In the genomic region with DNA sequence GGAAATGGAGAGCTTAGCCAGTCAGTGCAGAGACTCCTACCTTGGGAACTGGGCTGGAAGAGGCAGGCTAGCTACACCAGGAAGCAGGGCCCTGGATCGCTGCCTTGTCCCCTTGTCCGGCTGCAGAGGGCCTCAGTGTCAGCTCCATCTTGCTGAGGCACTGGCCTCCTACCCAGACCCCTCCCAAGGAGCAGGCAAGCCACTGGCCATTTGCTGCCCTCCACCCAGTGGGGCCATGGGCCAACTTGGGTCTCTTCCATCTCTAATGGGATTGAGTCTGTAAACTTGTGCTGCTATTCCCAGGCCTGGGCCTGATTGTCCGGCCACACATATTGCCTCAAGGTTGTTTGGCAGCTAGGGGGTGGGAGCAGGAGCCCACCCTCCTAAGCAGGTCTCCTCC, we compare ENCODE assay signal across 24 mouse cellular contexts. TPM values are rescaled to one million over a fixed set of nuclear protein-coding genes. Genes with fewer than 3 reads are reported as not detected.
DNase-seq lines count a peak whose midpoint lies in the region; ATAC-seq and TF ChIP-seq lines count a peak whose summit lies in the region.
"Had no signal": no experiment of that assay in that cellular context is flagged by ENCODE, and none has a peak within 500 bp of the region (broad histone marks: within the 10 kb centered on the region; RNA-seq: fewer than 3 reads in every experiment).

No protein-coding gene starts in this region.

- intact Hi-C loops in gastrocnemius, adult 2 months (cut with DNase I), result no loop called here
- intact Hi-C loops in gastrocnemius, postnatal 36 days (cut with DNase I), result no loop called here

- H3K4me3 ChIP-seq in gastrocnemius, adult 2 months, result no peak overlapping the region
- H3K4me3 ChIP-seq in lung, embryonic 14.5 days (ENCODE audit: low read depth, low read length), result no peak overlapping the region
- no peak overlapping the region for H3K4me3 ChIP-seq in stomach, embryonic 16.5 days (replicated peaks; ENCODE audit: low read length)
- H3K4me3 ChIP-seq in stomach, postnatal 0 days (ENCODE audit: low read depth, low read length), result no peak overlapping the region
- H3K4me3 ChIP-seq: embryonic facial prominence, embryonic 15.5 days; forebrain, embryonic 15.5 days; limb, embryonic 15.5 days; myocyte; neural tube, embryonic 13.5 days had no signal

- no peak overlapping the region for H3K27ac ChIP-seq in gastrocnemius, adult 2 months
- H3K27ac ChIP-seq in lung, embryonic 14.5 days (ENCODE audit: low read depth), result no peak overlapping the region
- H3K27ac ChIP-seq in stomach, embryonic 16.5 days (ENCODE audit: low read length), result peak overlapping the region; percentile 42; the same call in 1 of the 2 replicates
- H3K27ac ChIP-seq in stomach, postnatal 0 days (replicated peaks), result no peak overlapping the region
- H3K27ac ChIP-seq: embryonic facial prominence, embryonic 15.5 days; forebrain, embryonic 15.5 days; limb, embryonic 15.5 days; liver, embryonic 14.5 days; neural tube, embryonic 13.5 days had no signal

- no peaks in the 10 kb centered on the region; the same call in 1 of the 2 replicates for H3K27me3 ChIP-seq in lung, embryonic 14.5 days (ENCODE audit: insufficient read depth, low read length)
- H3K27me3 ChIP-seq in stomach, embryonic 16.5 days (ENCODE audit: control insufficient read depth, insufficient read depth, low read length), result peaks cover 25% of the 10 kb centered on the region
- H3K27me3 ChIP-seq in stomach, postnatal 0 days (ENCODE audit: control insufficient read depth, insufficient read depth, low read length), result no peaks in the 10 kb centered on the region
- H3K27me3 ChIP-seq: forebrain, embryonic 15.5 days had no signal

- no peak overlapping the region for H3K9ac ChIP-seq in lung, embryonic 14.5 days
- no peak overlapping the region for H3K9ac ChIP-seq in stomach, embryonic 16.5 days (ENCODE audit: low read length)
- no peak overlapping the region for H3K9ac ChIP-seq in stomach, postnatal 0 days (ENCODE audit: low read length)
- H3K9ac ChIP-seq: embryonic facial prominence, embryonic 15.5 days; forebrain, embryonic 15.5 days; limb, embryonic 15.5 days; liver, embryonic 14.5 days; neural tube, embryonic 13.5 days had no signal

- H3K9me3 ChIP-seq in lung, embryonic 14.5 days (ENCODE audit: low read depth, low read length), result no peaks in the 10 kb centered on the region
- no peaks in the 10 kb centered on the region for H3K9me3 ChIP-seq in stomach, embryonic 16.5 days (replicated peaks; ENCODE audit: control insufficient read depth, low read length)
- H3K9me3 ChIP-seq in stomach, postnatal 0 days (ENCODE audit: control insufficient read depth, low read length), result no peaks in the 10 kb centered on the region
- H3K9me3 ChIP-seq: embryonic facial prominence, embryonic 15.5 days; forebrain, embryonic 15.5 days; limb, embryonic 15.5 days; neural tube, embryonic 13.5 days had no signal

- no peak overlapping the region for H3K4me2 ChIP-seq in lung, embryonic 14.5 days
- H3K4me2 ChIP-seq in stomach, embryonic 16.5 days (ENCODE audit: low read depth, low read length), result no peak overlapping the region
- no peak overlapping the region for H3K4me2 ChIP-seq in stomach, postnatal 0 days (replicated peaks; ENCODE audit: low read depth)
- H3K4me2 ChIP-seq: embryonic facial prominence, embryonic 15.5 days; forebrain, embryonic 15.5 days; heart, embryonic 11.5 days; limb, embryonic 15.5 days; neural tube, embryonic 13.5 days had no signal

- ATAC-seq in lung, embryonic 14.5 days (ENCODE audit: insufficient read depth), result peak; percentile 41; the same call in 1 of the 2 replicates
- ATAC-seq in stomach, embryonic 16.5 days (ENCODE audit: insufficient read depth, low FRiP score), result peak; percentile 37; the same call in 1 of the 2 replicates
- no peak for ATAC-seq in stomach, postnatal 0 days (ENCODE audit: low FRiP score, low TSS enrichment)
- ATAC-seq: forebrain, embryonic 15.5 days; midbrain, embryonic 16.5 days; Patski had no signal

- TF ChIP-seq CTCF in gastrocnemius, adult 2 months (IDR thresholded peaks at IDR 0.05), result no peak
- TF ChIP-seq CTCF in lung, embryonic 14.5 days (IDR thresholded peaks at IDR 0.05; ENCODE audit: low read depth), result no peak
- TF ChIP-seq CTCF in stomach, postnatal 0 days (IDR thresholded peaks at IDR 0.05; ENCODE audit: low read depth), result no peak

- WGBS in lung, embryonic 14.5 days, result 82% methylated on average over 3 of the region's 3 CpGs
- WGBS in stomach, embryonic 16.5 days, result 61% methylated on average over 3 of the region's 3 CpGs
- WGBS in stomach, postnatal 0 days, result 78% methylated on average over 1 of the region's 3 CpGs

- DNase-seq in gastrocnemius, adult 2 months, result peak; percentile 50
- no peak for DNase-seq in gastrocnemius, postnatal 36 days
- DNase-seq in lung, embryonic 14.5 days, result no peak
- no peak for DNase-seq in lung, postnatal 36 days
- DNase-seq in stomach, postnatal 0 days (ENCODE audit: low spot score), result no peak
- DNase-seq in Muller cell, postnatal 12 days (ENCODE audit: inconsistent ontology term), result no peak
- DNase-seq: cerebellum, adult 11-12 months; cerebellum, postnatal 36 days; embryo, embryonic 11 days; heart, adult 11 months; kidney, adult 18-20 months; kidney, postnatal 4 days; retina, postnatal 1 day; right cerebral cortex, postnatal 4 days had no signal

- no peaks in the 10 kb centered on the region; the same call in 1 of the 2 replicates for H3K4me1 ChIP-seq in lung, embryonic 14.5 days (ENCODE audit: insufficient read depth)
- H3K4me1 ChIP-seq in stomach, embryonic 16.5 days (ENCODE audit: control insufficient read depth, insufficient read depth, low read length), result no peaks in the 10 kb centered on the region
- H3K4me1 ChIP-seq in stomach, postnatal 0 days (replicated peaks; ENCODE audit: control insufficient read depth, insufficient read depth), result no peaks in the 10 kb centered on the region
- H3K4me1 ChIP-seq: embryonic facial prominence, embryonic 15.5 days; forebrain, embryonic 15.5 days; neural tube, embryonic 13.5 days had no signal

- TF ChIP-seq EP300 in stomach, postnatal 0 days (optimal IDR thresholded peaks at IDR 0.05), result no peak

- no peaks in the 10 kb centered on the region for H3K36me3 ChIP-seq in lung, embryonic 14.5 days (ENCODE audit: insufficient read depth)
- H3K36me3 ChIP-seq in stomach, embryonic 16.5 days (ENCODE audit: control insufficient read depth, insufficient read depth, low read length), result no peaks in the 10 kb centered on the region
- no peaks in the 10 kb centered on the region for H3K36me3 ChIP-seq in stomach, postnatal 0 days (ENCODE audit: control insufficient read depth, insufficient read depth, low read length)
- H3K36me3 ChIP-seq: embryonic facial prominence, embryonic 15.5 days; forebrain, embryonic 15.5 days; limb, embryonic 15.5 days; neural tube, embryonic 13.5 days had no signal

RNA-seq across cellular contexts. Expression of a gene that starts 52.3 kb away (rescaled TPM):
- 10 to 100 TPM; 12.9 to 16.7 TPM for total RNA-seq in gastrocnemius, adult 2 months (2021)
- total RNA-seq in gastrocnemius, postnatal 36 days (2021), result 10 to 100 TPM; 11.4 to 12.8 TPM
- 160 and 162 TPM in 2 replicates for polyA plus RNA-seq in lung, embryonic 14.5 days (2014; fragmentation: Nextera tagmentation; extraction: Ambion mirVana)
- 148 and 149 TPM in 2 replicates for polyA plus RNA-seq in stomach, embryonic 16.5 days (2015; fragmentation: Nextera tagmentation; extraction: Ambion mirVana)
- 62.8 and 64.5 TPM in 2 replicates for polyA plus RNA-seq in stomach, postnatal 0 days (2015; fragmentation: Nextera tagmentation; extraction: Ambion mirVana)
